Mouse (Mus musculus): ENCODE results near the gene Commd3. TPM values are rescaled to one million over a fixed set of nuclear protein-coding genes. Genes with fewer than 3 reads are reported as not detected.

The Commd3 gene
- polyA plus RNA-seq, 1 experiment from 2014 or later, result 82.0 TPM

DNA sequence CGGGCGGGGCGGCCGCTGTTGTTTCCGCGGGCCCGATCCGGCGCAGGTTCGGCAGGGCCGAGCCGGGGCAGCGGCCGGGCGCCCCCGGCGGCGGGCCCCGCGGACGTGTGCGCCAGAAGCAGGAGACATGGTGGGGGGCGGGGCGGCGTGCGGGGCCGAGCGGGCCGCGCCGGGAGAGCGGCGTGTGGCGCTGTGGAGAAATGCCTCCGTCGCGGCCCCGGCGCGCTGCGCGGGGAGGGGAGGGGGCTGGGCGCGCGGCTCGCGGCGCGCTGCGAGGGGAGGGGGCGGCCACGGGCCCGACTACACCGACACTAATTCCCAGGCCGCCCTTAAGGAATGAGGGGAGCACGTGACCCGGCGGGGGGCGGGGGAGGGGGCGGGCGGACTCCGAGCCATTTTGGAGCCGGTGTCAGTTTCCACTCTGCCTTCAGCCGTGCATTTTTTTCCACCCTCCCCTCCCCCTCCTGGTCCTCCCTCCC lies 4.3 kb downstream of the Commd3 start:
- peaks cover 64% of the 10 kb centered on the region for H3K27me3 ChIP-seq (ENCODE audit: low read depth, poor library complexity, severe bottlenecking)
- peak; percentile 95 for DNase-seq (ENCODE audit: low spot score)
- no peaks in the 10 kb centered on the region for H3K36me3 ChIP-seq
- H3K27ac ChIP-seq (replicated peaks), result peak overlapping the region; percentile 99
- peak overlapping the region; percentile 86 for H3K4me3 ChIP-seq
- no peaks in the 10 kb centered on the region for H3K9me3 ChIP-seq (replicated peaks)
- under 1% methylated on average over 44 of the region's 64 CpGs for WGBS
- H3K4me1 ChIP-seq, result peaks cover 62% of the 10 kb centered on the region

DNA sequence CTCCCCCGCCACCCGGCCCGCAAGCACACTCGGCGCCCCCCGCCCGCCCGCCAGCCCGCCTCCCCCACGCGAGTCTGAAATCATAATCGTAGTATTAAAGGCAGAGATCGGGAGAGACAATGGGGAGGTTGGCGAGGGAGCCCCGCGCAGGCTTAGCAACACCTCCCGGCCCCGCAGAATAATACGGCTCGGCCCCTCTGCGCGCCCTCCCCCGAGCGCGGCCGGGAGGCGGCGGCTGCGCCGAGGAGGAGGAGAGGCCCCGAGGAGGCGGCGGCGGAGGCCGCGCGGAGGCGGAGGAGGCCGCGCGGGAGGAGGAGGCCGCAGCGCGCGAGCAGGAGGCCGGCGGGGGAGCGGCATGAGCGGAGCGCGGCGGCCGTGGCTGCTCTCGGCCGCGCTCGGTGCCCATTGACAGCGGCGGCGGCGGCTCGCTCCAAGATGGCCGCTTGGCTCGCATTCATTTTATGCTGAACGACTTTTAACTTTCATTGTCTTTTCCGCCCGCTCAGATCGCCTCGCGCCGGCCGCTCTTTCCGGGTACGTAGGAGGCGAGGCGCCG lies 4.8 kb downstream of the Commd3 start, which contains the start of gene Bmi1:
Bmi1 (plus strand) TSS at position 83 of the 556 bp plus-strand sequence.
- peaks cover 58% of the 10 kb centered on the region for H3K4me1 ChIP-seq
- peak within 1 kb of the TSS; percentile 86 for H3K4me3 ChIP-seq
- DNase-seq (ENCODE audit: low spot score), result peak; percentile 77
- H3K36me3 ChIP-seq, result 0 out of 2 replicates have a peak, but pooled peaks cover under 1% of the 10 kb centered on the region
- H3K9me3 ChIP-seq (replicated peaks), result no peaks in the 10 kb centered on the region
- peak within 1 kb of the TSS; percentile 99 for H3K27ac ChIP-seq (replicated peaks)
- H3K27me3 ChIP-seq (ENCODE audit: low read depth, poor library complexity, severe bottlenecking), result peaks cover 70% of the 10 kb centered on the region
- WGBS, result 1% methylated on average over 77 of the region's 77 CpGs

DNA sequence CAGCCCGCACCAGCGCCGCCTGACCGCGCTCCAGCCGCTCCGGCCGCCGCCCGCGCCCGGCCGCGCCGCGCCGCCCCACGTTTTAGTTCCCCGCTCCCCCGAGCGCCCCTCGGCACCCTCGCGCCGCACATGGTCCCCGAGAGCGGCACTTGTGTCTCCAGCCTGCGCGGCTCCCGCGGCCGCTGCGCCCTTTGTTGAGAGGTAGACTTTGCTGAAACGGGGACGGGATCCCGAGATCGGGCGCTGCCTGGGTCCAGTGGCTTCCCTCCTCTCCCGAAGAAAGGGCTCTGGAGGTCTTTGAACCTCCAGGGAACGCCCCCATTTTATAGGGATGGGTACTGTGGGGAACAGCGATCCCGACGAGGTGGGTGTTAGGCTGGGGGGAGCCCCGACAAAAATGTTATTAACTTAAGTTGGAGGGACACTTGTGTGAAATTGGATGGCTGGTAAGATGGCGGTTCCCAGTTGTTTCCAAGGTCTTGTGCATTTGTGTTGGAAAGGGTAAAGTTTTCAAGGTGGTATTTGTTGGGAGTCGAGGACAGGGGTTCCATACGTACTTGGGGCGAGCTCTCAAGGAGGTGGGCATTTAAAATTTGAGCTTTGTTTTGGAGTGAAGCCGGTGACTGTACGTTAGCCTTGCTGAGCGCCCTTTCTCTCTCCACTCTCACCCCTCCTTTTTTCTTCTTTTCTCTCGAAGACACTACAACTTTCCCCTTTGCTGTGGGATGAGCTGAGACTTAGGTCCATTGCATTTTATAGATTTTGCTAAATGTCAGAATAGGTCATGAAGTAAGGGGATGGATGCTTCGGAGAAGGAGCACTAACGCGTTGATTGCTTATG lies 5.7 kb downstream of the Commd3 start:
- H3K27ac ChIP-seq (replicated peaks), result peak overlapping the region; percentile 99
- H3K9me3 ChIP-seq (replicated peaks), result no peaks in the 10 kb centered on the region
- WGBS, result 1% methylated on average over 55 of the region's 55 CpGs
- peaks cover 9% of the 10 kb centered on the region for H3K36me3 ChIP-seq
- peak overlapping the region; percentile 86 for H3K4me3 ChIP-seq
- DNase-seq (ENCODE audit: low spot score), result peak; percentile 79
- H3K4me1 ChIP-seq, result peaks cover 54% of the 10 kb centered on the region
- H3K27me3 ChIP-seq (ENCODE audit: low read depth, poor library complexity, severe bottlenecking), result peaks cover 78% of the 10 kb centered on the region

DNA sequence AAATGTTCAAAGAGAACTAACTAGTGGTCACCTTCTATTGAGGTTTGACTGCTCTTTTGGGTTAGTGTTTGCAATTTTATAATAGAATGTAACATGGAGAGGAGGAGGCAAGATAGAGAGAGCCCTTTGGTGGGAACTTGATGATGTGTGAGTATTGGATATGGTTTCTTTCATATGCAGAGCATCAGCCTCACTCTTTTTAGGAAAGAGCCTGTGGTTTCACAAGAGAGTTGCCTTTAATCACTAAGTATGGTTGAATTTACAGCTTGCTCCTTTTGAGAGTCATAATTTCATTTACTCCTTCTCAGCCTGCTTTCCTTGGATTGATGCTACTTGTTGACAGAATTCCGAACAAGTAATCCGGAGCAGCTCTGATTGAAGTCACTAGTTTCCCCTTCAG lies 7.5 kb downstream of the Commd3 start:
- H3K9me3 ChIP-seq (replicated peaks), result no peaks in the 10 kb centered on the region
- peaks cover 82% of the 10 kb centered on the region for H3K27me3 ChIP-seq (ENCODE audit: low read depth, poor library complexity, severe bottlenecking)
- H3K4me3 ChIP-seq, result 0 out of 2 replicates have a peak overlapping the region, but pooled peaks have one; percentile 55
- H3K4me1 ChIP-seq, result peaks cover 39% of the 10 kb centered on the region
- no peak overlapping the region for H3K27ac ChIP-seq (replicated peaks)
- H3K36me3 ChIP-seq, result peaks cover 26% of the 10 kb centered on the region
- WGBS, result 7% methylated on average over 2 of the region's 2 CpGs
- DNase-seq (ENCODE audit: low spot score), result no peak

DNA sequence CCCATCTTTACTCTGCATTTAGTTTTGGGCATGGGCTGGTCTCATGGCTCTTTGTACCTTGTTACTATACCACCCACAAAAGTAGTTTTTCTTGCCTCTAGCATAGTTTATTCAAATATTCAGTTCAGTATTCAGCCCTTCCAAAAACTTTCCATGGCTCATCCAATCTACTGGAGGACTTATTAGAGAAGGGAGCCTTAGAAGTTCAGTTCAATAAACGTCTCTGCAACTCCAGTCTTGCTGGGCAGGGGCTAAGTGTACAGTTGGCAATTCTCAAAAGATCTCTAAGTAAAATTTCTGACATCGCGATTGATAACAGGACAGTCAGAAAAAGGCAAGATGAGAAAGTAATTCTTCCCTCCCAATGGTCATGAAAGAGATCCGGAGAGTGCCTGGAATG lies 8.3 kb downstream of the Commd3 start:
- Histone ChIP-seq H3K36me3 (peaks cover 26% of the 10 kb centered on the region), H3K27me3 (ENCODE audit: low read depth, poor library complexity, severe bottlenecking) (peaks cover 82% of the 10 kb centered on the region), H3K27ac (replicated peaks) (no peak overlapping the region), H3K9me3 (replicated peaks) (no peaks in the 10 kb centered on the region), H3K4me3 (peak overlapping the region; percentile 55), H3K4me1 (peaks cover 39% of the 10 kb centered on the region)
- 0% methylated on average over 4 of the region's 4 CpGs for WGBS
- no peak for DNase-seq (ENCODE audit: low spot score)

DNA sequence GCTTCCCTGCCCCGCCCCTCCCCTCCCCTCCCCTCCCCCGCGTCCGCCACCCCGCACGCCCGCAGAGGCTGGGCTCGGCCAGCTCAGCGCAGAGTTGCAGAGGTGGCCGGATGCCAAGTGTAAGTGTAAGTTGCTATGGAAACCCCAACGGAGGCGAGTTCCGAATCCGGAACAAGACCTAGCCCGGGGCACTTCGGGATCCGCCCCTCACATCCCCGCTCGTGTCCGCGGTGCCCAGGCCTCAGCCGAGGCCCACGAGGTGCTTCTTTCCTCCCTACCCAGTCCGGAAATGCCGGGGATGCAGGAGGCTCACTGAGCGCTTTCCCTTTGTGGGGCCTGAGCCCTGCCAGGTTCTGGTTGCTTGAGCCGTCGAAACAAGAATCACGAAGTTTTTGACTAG lies 8.8 kb downstream of the Commd3 start:
- WGBS, result under 1% methylated on average over 26 of the region's 29 CpGs
- peak overlapping the region; percentile 55 for H3K4me3 ChIP-seq
- DNase-seq (ENCODE audit: low spot score), result peak; percentile 68
- peaks cover 82% of the 10 kb centered on the region for H3K27me3 ChIP-seq (ENCODE audit: low read depth, poor library complexity, severe bottlenecking)
- H3K4me1 ChIP-seq, result peaks cover 34% of the 10 kb centered on the region
- H3K27ac ChIP-seq (replicated peaks), result no peak overlapping the region
- H3K9me3 ChIP-seq (replicated peaks), result no peaks in the 10 kb centered on the region
- H3K36me3 ChIP-seq, result peaks cover 26% of the 10 kb centered on the region

DNA sequence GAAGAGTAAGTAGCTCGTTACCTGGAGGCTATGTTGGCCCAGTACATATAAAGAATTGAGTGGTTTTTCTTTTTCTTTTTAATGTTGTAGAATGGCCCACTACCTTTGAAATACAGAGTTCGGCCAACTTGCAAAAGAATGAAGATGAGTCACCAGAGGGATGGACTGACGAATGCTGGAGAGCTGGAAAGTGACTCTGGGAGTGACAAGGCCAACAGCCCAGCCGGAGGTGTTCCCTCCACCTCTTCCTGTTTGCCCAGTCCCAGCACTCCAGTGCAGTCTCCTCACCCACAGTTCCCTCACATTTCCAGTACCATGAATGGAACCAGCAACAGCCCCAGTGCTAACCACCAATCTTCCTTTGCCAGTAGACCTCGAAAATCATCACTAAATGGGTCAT lies 11.9 kb downstream of the Commd3 start:
- no peak for DNase-seq (ENCODE audit: low spot score)
- H3K4me1 ChIP-seq, result peaks cover 29% of the 10 kb centered on the region
- H3K27me3 ChIP-seq (ENCODE audit: low read depth, poor library complexity, severe bottlenecking), result peaks cover 100% of the 10 kb centered on the region
- H3K36me3 ChIP-seq, result peaks cover 26% of the 10 kb centered on the region
- H3K9me3 ChIP-seq (replicated peaks), result no peaks in the 10 kb centered on the region
- no peak overlapping the region for H3K4me3 ChIP-seq
- WGBS, result 39% methylated on average over 5 of the region's 5 CpGs
- H3K27ac ChIP-seq (replicated peaks), result no peak overlapping the region

DNA sequence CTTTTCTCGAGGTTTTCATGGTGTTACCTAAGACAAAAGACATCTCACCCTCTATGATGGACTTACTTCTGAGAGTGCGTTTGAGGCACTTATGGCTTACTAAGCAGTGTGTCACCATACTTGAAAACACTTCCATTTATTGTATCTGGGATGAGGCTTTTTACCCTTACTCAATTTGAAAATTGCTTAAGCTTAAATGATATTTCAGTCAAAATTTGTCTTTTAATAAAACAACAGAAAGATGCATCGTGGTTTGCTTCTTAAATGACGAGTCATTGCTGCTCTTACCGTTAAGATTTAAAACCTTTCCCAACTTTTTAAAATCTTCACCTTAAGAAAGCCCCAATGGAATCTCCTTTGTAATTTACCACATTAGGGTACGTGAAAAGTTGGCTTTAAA lies 14.2 kb downstream of the Commd3 start:
- peaks cover 25% of the 10 kb centered on the region for H3K4me1 ChIP-seq
- H3K27ac ChIP-seq (replicated peaks), result no peak overlapping the region
- DNase-seq (ENCODE audit: low spot score), result no peak
- H3K27me3 ChIP-seq (ENCODE audit: low read depth, poor library complexity, severe bottlenecking), result peaks cover 100% of the 10 kb centered on the region
- H3K4me3 ChIP-seq, result no peak overlapping the region
- 7% methylated on average over 6 of the region's 6 CpGs for WGBS
- H3K36me3 ChIP-seq, result peaks cover 26% of the 10 kb centered on the region
- no peaks in the 10 kb centered on the region for H3K9me3 ChIP-seq (replicated peaks)

DNA sequence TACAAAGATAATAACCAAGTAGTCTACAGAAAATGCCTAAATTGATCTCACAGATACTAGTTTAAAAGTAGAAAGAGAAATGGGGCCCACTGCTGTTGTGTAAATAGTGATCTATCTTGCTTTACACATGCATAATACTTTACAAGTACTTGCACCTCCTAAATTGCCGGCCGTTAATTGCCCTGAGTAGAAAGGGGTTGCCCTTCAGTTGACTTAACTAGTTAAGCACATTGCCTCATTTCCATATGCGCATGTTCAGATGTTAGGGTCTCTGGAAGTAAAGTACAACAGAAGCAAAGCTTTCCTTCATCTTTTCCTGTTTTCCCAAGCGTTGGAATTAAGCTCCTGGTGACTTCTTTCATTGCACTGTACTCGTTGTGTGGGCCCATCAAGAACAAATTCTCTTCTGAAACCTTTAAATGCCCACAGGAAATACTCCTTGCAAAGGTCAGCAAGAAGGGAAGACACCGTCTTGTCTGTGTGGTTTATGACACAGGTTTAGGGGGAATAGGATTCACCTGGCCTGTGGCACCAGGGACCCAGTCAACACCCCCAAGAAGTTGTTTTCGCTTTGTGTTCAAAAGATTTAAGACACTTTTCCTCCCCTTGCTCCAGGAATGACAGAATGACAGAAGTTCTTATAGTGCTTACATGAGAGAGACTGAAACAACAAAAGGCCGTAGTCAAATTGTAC lies 14.8 kb downstream of the Commd3 start:
- no peak overlapping the region for H3K4me3 ChIP-seq
- H3K4me1 ChIP-seq, result peaks cover 24% of the 10 kb centered on the region
- H3K9me3 ChIP-seq (replicated peaks), result no peaks in the 10 kb centered on the region
- H3K36me3 ChIP-seq, result peaks cover 26% of the 10 kb centered on the region
- peak; percentile 29 for DNase-seq (ENCODE audit: low spot score)
- WGBS, result 4% methylated on average over 8 of the region's 8 CpGs
- H3K27ac ChIP-seq (replicated peaks), result no peak overlapping the region
- peaks cover 100% of the 10 kb centered on the region for H3K27me3 ChIP-seq (ENCODE audit: low read depth, poor library complexity, severe bottlenecking)

DNA sequence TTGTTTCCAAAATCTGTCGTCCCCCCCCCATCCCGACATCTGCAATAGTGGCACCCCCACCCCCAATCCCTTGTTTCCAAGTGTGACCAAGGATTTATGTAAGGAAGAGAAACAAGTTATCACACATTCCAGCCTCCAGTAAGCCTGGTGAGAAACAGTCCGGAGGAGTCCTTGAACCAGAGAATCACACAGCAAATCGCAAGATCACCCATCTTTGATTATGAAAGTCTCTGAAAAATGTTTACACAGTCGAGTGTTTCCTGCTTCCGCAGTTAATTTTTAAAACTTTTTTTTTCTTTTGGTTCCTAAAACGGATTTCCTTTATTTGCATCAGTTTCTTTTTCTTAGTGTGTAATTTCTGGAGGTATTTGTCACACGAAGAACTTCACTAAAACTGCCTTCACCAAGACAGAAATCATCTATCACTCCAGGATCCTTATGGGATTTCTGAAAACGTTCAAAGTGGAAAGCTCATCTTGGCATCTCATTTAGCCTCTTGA lies 15.5 kb downstream of the Commd3 start:
- Histone ChIP-seq H3K36me3 (peaks cover 19% of the 10 kb centered on the region), H3K27ac (replicated peaks) (no peak overlapping the region), H3K27me3 (ENCODE audit: low read depth, poor library complexity, severe bottlenecking) (peaks cover 100% of the 10 kb centered on the region), H3K4me3 (no peak overlapping the region), H3K4me1 (peaks cover 24% of the 10 kb centered on the region), H3K9me3 (replicated peaks) (no peaks in the 10 kb centered on the region)
- WGBS, result 4% methylated on average over 9 of the region's 9 CpGs
- no peak for DNase-seq (ENCODE audit: low spot score)

DNA sequence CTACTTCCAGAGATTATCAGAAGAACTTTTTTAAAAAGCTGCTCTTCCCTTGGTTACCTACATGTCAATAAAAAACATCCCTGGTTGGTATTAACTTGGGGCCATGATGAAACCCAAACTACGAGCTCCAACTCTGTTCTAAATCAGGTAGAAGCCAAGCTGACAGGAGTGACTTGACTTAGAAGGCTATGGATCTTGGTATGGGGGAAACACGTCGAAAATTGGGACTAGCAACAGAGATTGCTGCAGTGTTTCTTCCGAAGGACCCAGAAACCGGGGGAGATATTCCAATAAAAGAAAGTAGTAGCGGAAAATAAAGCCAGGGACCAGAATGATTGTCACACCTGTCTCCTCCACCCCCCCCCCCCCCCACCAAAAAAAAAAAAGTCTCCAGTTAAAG lies 16.1 kb downstream of the Commd3 start:
- DNase-seq (ENCODE audit: low spot score), result no peak
- no peaks in the 10 kb centered on the region for H3K9me3 ChIP-seq (replicated peaks)
- no peak overlapping the region for H3K27ac ChIP-seq (replicated peaks)
- peaks cover 100% of the 10 kb centered on the region for H3K27me3 ChIP-seq (ENCODE audit: low read depth, poor library complexity, severe bottlenecking)
- H3K4me1 ChIP-seq, result peaks cover 24% of the 10 kb centered on the region
- peak overlapping the region; percentile 55; the same call in 1 of the 2 replicates for H3K4me3 ChIP-seq
- WGBS, result 7% methylated on average over 6 of the region's 6 CpGs
- H3K36me3 ChIP-seq, result peaks cover 13% of the 10 kb centered on the region

DNA sequence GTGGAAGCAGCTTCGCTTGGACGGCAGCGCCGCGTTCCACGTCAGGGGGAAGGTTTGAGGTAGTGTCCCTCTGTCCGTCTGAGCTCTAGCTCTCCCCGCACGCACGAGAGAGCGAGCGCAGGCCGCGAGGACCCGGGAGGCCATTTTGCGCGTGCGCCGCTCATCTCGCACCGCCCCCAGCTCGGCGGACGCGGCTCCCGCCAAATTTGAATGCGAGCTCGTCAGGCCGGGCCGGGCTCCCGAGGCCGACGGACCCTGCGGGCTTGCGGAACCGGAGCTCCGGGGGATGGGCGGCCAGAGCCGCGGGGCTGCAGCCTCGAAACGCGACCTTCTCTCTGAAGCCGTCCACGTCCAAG lies 16.5 kb downstream of the Commd3 start:
- DNase-seq (ENCODE audit: low spot score), result peak; percentile 79
- Histone ChIP-seq H3K4me3 (peak overlapping the region; percentile 55), H3K36me3 (peaks cover 9% of the 10 kb centered on the region), H3K9me3 (replicated peaks) (no peaks in the 10 kb centered on the region), H3K4me1 (peaks cover 26% of the 10 kb centered on the region), H3K27me3 (ENCODE audit: low read depth, poor library complexity, severe bottlenecking) (peaks cover 99% of the 10 kb centered on the region), H3K27ac (replicated peaks) (peak overlapping the region; percentile 84)
- under 1% methylated on average over 45 of the region's 45 CpGs for WGBS

Measured in midbrain, embryonic 10.5 days (tissue).